Mouse (Mus musculus): ENCODE results near the gene Bdh1. TPM values are rescaled to one million over a fixed set of nuclear protein-coding genes. Genes with fewer than 3 reads are reported as not detected.
A peak's percentile ranks its signal among the peaks of the same experiment; 100 is the strongest.

Bdh1 gene
- total RNA-seq, 4 experiments from 2014 or later, result 71.2 to 114 (median 102) TPM

DNA sequence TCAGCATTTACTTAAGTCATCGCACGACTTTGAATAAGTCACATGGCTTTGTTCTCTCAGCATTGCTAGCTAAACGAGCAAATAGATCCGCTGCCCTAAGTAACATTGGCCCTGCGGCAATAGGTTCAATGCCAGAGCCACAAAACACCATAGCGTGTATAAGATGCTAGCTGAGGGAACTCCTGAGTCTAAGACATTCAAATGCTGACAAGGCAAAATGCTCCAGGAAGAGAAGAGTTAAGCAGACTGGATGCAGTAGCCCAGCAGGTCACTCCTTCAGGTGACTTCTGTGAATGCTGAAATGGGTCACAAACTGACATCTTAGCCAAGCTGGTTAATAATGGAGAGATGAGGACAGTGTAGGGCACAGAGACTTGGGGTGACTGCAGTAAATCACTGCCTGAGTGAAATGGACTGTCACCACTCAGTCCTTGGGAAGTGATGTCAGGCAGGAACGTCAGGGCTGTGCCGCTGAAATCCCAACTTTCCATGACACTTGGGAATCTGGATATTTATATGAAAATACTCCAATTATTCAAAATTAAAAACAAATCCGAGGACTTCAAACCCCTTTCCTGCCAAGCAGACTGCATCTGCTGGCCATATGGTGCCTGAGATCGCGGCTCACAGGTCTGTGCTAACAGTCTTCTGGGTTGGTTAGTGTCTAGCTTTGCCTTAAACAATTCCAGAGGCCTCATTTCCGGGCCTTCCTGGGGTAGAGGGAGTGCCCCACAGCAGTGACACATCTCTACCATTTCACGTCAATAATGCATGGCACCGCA is 79.1 kb downstream of the Bdh1 start:
- DNase-seq (ENCODE audit: low spot score in 2 of 2), result peak; percentile 57 to 67

- no peak for DNase-seq (ENCODE audit: low spot score in 2 of 2)
Measured at GRCm38 (mm10) chr16:31501751-31502365, 79.8 kb downstream of the Bdh1 start.

DNA sequence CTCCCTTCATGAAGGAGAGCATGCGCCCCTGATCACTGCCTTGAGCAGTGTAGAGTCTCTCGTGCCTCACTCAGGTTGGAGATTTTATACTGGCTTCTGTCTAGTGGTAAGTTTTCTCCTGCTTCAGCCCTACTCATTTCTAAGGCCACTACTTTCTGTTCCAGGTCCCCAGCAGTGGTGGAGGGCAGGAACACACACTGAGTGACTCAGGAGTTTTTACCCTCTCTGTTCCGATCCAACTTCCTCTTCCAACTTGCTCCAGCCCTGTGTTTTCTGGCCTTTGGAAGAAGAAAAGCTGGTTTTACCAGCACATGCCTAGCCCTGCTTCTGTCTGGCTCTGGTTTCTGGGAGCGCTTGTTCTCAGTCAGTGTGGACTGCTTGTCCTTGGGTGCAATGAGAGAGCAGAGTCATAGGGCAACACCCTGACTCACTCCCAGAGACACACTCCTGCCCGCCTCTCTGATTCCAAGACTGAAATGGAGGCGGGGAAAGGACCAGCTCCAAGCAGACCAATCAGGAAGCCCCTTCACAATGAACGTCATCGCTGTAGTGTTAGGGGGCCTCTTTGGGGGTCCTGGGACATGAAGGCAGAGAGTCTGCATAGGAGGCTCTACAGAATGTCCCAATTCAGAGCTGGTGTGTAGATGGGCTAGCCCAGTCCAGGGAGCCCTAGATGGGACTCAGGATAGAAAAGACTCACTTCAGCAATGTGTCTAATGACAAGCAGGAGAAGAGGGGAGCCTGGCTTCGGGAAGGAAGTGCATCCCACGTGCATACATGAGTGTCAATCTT is 84.8 kb downstream of the Bdh1 start:
- DNase-seq (ENCODE audit: low spot score in 2 of 2), result no peak

DNA sequence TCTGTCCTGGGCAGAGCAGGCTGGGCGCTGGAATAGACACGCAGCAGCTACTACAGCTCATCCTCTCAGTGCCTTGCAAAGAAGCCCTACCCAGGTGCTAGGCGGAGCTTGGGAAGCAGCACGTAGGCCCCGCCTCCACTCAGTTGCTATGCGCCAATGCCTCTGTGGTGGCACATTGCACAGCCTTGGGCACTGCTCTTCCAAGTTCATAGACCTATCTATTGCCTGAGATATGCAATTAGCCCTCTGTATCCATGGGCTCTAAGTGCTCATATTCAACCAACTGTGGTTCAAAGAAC is 85.3 kb downstream of the Bdh1 start:
- no peak for DNase-seq (ENCODE audit: low spot score in 2 of 2)

GRCm38 (mm10) chr16:31507794-31508526 is 85.9 kb downstream of the Bdh1 start:
- no peak for DNase-seq (ENCODE audit: low spot score in 2 of 2)

Other genes starting within 250 kb of the Bdh1 start
- 100 to 1,000 TPM; 117 to 144 (median 132) TPM for gene Acap2, start 221.0 kb upstream of the Bdh1 start, total RNA-seq (2022)
- 10 to 100 TPM; 87.5 to 93.4 (median 90.2) TPM for gene Ppp1r2, start 147.0 kb upstream of the Bdh1 start, total RNA-seq (2022)
- gene Apod, start 107.5 kb upstream of the Bdh1 start, total RNA-seq (2022), result 100 to 1,000 TPM; 167 to 280 (median 203) TPM
- gene Dlg1, start 241.2 kb downstream of the Bdh1 start, total RNA-seq (2022), result 100 to 1,000 TPM in 2 of 4 experiments, 10 to 100 TPM in 2; 93.5 to 109 (median 101) TPM

Data from layer of hippocampus, adult 8-10 months (tissue).